Mouse (Mus musculus) heart, postnatal 36 days (tissue): ENCODE results near the gene Hoxd12. TPM values are rescaled to one million over a fixed set of nuclear protein-coding genes. Genes with fewer than 3 reads are reported as not detected.

Experiments used
- DNase-seq, 2 experiments: peaks; one replicate each; pipeline ENCODE4 v3.0.0; 2021 to 2022
- intact Hi-C: fragments of 180-260 bp; cut with DNase I; formaldehyde crosslinking; loops from one replicate; pipeline ENCODE4 v1.15.1; 2025
- total RNA-seq, 2 experiments: library from RNA; stranded (reverse); gene quantifications; 2 replicates each; pipeline ENCODE4 v1.2.3; 2021

The Hoxd12 gene
- total RNA-seq, 2 experiments from 2014 or later: not detected

- intact Hi-C loops: no loop called here
- DNase-seq: no peak
These were observed 5.2 kb downstream of the Hoxd12 start for GRCm38 (mm10) chr2:74679980-74680379.

- DNase-seq: no peak
- intact Hi-C loops: no loop called here
These were observed 6.0 kb downstream of the Hoxd12 start for GRCm38 (mm10) chr2:74680561-74681398.

GRCm38 (mm10) chr2:74681594-74682531 lies 7.0 kb downstream of the Hoxd12 start:
- no peak for DNase-seq

GRCm38 (mm10) chr2:74682796-74683195 lies 8.0 kb downstream of the Hoxd12 start:
- intact Hi-C loops: no loop called here
- DNase-seq: no peak

More at GRCm38 (mm10) chr2:74681594-74682531, 7.0 kb downstream of the Hoxd12 start:
- intact Hi-C loops: no loop called here

GRCm38 (mm10) chr2:74683471-74683951 lies 8.7 kb downstream of the Hoxd12 start:
- intact Hi-C loops: no loop called here
- no peak for DNase-seq

- no peak for DNase-seq
- intact Hi-C loops: no loop called here
These were observed 9.3 kb downstream of the Hoxd12 start for GRCm38 (mm10) chr2:74684106-74684505.

- intact Hi-C loops: no loop called here
These were observed 10.3 kb downstream of the Hoxd12 start for GRCm38 (mm10) chr2:74685059-74685603.

GRCm38 (mm10) chr2:74686301-74686987 lies 11.6 kb downstream of the Hoxd12 start:
- DNase-seq: peak in 1 of 2 experiments; percentile 61
- intact Hi-C loops: no loop called here

More at GRCm38 (mm10) chr2:74685059-74685603, 10.3 kb downstream of the Hoxd12 start:
- no peak for DNase-seq

GRCm38 (mm10) chr2:74686988-74687697 lies 12.3 kb downstream of the Hoxd12 start:
- DNase-seq: no peak
- intact Hi-C loops: no loop called here

- intact Hi-C loops: no loop called here
- no peak for DNase-seq
These were observed 13.1 kb downstream of the Hoxd12 start for GRCm38 (mm10) chr2:74687698-74688555.

- no peak for DNase-seq
- intact Hi-C loops: no loop called here
These were observed 14.2 kb downstream of the Hoxd12 start for GRCm38 (mm10) chr2:74688795-74689573.

- intact Hi-C loops: loop anchor here (10.0 kb wide), 1 partner anchor 1415 kb away; the partner anchor contains the start of gene Sp9
- DNase-seq: no peak
These were observed 14.9 kb downstream of the Hoxd12 start for GRCm38 (mm10) chr2:74689574-74690337.

GRCm38 (mm10) chr2:74690338-74690716 lies 15.5 kb downstream of the Hoxd12 start:
- intact Hi-C loops: loop anchor here (10.0 kb wide), 1 partner anchor 1416 kb away; the partner anchor contains the start of gene Sp9
- DNase-seq: no peak

GRCm38 (mm10) chr2:74691022-74691951 lies 16.5 kb downstream of the Hoxd12 start, which contains the start of gene Hoxd10:
Hoxd10 (plus strand) TSS chr2:74691924.
- DNase-seq: no peak
- intact Hi-C loops: loop anchor here (10.0 kb wide), 1 partner anchor 1416 kb away; the partner anchor contains the start of gene Sp9

- DNase-seq: no peak
- intact Hi-C loops: loop anchor here (10.0 kb wide), 1 partner anchor 1417 kb away; the partner anchor contains the start of gene Sp9
These were observed 17.4 kb downstream of the Hoxd12 start for GRCm38 (mm10) chr2:74691995-74692807.
